Mouse (Mus musculus) spleen, postnatal 36 days (tissue): ENCODE data around the gene Zfp2.

Experiments
- DNase-seq, 2 experiments: peaks; one replicate each; pipeline ENCODE4 v3.0.0; 2022; ENCODE audit warnings: low spot score in 2 of 2, mixed read lengths in 1 of 2

The Zfp2 gene

GRCm38 (mm10) chr11:50915671-50916320 is at the start of gene Zfp2:
Gene Zfp2 (minus strand): TSS chr11:50916165.
- DNase-seq = peak; percentile 86 to 87

DNA sequence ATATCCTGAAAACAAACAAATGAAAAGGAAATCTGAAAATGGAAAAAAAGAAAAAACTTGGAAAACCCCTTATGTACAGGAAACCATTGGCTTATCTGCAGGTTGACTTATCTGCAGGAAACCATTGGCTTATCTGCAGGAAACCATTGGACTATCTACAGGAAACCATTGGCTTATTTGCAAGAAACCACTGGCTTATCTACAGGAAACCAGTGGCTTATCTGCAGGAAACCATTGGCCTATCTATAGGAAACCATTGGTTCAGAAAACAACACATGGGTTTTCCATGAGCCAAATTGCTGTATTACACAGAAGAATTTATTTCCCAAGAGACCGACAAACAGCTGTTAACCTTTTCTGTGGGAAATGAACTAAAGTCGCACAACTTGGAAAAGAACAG is 48.9 kb upstream of the Zfp2 start:
- DNase-seq = no peak

- no peak for DNase-seq
These were observed 37.7 kb upstream of the Zfp2 start, which contains the start of gene Prop1 for GRCm38 (mm10) chr11:50953665-50954064. Gene Prop1 (minus strand): TSS chr11:50953765.

DNA sequence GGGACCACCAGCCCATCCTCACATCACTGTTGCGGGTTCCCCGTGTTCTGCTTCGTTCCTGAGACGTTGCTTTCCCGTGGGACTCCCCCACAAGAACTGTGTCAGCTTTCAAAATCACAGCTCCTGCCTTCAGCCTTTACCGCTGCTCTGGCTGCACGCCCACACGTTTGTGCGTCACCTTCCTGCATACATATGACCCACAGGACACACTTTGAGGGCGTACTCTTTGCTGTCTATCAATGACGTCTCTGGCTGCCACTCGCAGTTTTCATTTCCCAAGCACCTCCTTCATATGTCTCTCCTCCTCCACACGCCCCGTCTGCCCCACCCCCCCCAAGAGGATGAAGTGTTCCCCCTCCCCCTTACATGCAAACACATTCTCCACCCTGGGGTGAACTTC is 36.3 kb upstream of the Zfp2 start:
- DNase-seq = no peak

DNA sequence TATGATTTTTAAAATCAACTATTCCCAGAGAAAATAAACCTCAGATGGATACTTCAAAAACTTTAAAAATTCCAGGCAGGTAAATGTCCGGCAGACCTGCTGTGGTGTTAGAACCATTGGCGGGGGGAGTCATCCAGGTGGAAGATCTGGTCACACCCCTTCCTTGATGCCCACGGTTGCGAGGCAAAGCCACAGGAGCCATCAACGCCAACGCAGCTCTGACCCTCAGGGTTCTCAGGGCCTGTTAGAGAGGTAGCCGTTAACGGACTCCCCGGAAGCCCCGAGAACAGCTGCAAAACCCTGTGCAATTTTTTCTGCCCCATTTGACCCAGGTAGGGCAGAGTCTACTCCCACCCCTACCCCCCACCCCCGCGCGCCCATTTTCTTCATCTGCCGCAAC is 27.5 kb upstream of the Zfp2 start, which contains the start of gene 4933414I15Rik:
Gene 4933414I15Rik, minus strand, starts transcription at position 260 of the 400 bp plus-strand sequence.
- no peak for DNase-seq

DNA sequence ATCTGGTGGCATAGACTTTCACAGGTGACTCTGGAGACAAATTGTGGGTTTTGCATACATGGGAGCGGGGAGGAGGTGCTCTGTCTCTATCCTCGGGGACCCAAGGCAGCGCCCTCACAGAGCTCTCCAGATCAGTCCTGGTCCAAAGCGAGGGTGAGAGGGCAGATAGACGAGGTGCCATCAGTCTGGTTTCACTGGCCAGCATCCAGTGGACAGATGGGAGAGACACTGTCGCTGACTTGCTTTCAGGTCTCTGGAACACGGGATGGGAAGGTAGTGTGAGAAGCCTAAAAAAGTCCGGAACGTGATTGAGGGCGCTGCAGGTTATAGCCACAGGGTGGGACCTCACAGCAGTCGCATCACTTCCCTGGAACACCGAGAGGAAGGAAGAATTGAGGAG is 26.4 kb upstream of the Zfp2 start:
- DNase-seq = no peak

- DNase-seq = no peak
These were observed 23.8 kb upstream of the Zfp2 start for GRCm38 (mm10) chr11:50939621-50940366.

GRCm38 (mm10) chr11:50938435-50938834 is 22.5 kb upstream of the Zfp2 start:
- no peak for DNase-seq

- no peak for DNase-seq
These were observed 16.1 kb upstream of the Zfp2 start for GRCm38 (mm10) chr11:50932040-50932439.

GRCm38 (mm10) chr11:50931451-50931866 is 15.5 kb upstream of the Zfp2 start, which contains the start of gene Zfp354b:
Gene Zfp354b (minus strand): TSS chr11:50931633.
- DNase-seq = peak; percentile 47 to 62

DNA sequence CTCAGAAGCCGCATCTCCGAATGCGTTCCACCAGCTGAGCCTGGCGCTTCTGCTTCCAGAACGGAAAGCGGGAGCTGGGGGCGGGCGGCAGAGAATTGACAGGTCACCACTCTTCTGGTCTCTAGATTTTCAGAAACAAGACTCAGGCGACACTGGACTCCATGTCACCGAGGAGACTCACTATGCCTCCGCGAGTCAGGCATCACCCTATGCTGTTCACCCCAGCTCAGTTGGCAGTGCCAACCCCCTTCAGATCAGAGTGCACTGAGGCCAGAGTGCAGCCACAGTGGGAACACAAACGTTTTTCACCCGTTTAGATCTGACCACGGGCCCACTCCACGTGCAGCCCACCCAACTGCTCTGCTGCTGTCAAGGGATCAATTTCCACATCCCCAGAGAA is 15.1 kb upstream of the Zfp2 start:
- DNase-seq = no peak

DNA sequence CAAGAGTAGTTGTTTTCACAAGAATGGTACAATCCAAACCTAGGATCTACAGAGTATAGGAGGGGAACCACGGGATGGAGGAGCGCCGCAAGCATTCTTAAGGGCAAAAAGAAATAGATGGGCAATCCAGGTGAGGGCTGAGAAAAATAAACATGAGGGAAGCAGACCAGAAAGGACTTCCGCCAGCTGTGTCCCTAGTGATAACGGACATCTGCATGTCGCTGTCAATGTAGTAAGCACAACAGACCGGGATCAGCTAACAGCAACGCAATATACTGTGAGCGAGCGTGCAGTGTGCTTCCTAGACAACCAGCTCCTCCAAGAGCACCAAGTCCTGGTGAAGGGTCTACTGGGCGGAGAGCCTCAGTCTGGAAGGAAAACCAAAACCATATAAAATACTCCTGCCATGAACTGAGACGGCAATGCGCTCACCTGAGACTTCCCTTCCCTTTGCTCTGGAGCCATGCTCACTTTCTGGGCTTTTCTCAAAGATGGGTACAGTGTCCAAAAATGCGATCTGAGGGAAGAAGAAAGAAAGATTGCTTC is 14.6 kb upstream of the Zfp2 start:
- no peak for DNase-seq

DNA sequence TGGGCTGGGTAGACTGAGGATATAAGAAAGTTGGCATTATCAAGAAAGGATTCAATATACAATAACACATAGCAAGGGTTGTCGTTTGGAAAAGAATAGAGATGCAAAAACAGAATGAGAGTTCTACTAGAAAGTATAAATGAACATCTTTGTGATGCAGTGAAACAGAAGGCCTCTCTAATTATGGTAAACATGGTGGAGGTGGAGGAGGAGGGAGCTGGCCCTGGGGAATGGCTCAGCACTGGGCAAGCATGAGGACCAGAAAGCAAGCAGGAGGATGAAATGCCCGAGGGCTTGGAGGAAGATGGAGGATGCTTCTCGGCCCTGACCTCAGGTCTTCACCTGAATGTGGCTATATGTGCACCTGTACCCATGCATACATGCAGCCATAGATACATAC is 1.5 kb downstream of the Zfp2 start:
- DNase-seq = no peak

GRCm38 (mm10) chr11:50913301-50913700 is 2.7 kb downstream of the Zfp2 start:
- no peak for DNase-seq

DNA sequence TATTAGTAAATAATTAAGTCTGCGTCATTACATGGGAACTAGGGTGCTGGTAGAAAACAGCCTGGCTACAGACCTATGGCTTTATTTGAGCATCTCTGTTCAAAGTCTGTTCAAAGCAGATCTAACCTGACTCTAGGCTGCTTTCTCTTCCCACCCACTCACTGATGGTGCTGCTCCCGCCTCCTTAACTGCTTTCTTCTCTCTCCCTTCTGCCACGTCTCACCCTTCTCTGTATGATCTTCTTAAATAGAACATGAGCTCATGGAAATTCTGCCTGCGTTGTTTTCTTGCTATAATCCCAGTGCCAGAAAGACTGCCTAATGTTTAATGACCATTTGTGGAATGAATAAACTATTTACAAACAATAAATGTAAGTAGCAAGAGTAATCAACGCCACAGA is 7.8 kb downstream of the Zfp2 start:
- DNase-seq = no peak

GRCm38 (mm10) chr11:50897359-50897758 is 18.6 kb downstream of the Zfp2 start:
- DNase-seq = no peak

GRCm38 (mm10) chr11:50892441-50892840 is 23.5 kb downstream of the Zfp2 start:
- DNase-seq = no peak

DNA sequence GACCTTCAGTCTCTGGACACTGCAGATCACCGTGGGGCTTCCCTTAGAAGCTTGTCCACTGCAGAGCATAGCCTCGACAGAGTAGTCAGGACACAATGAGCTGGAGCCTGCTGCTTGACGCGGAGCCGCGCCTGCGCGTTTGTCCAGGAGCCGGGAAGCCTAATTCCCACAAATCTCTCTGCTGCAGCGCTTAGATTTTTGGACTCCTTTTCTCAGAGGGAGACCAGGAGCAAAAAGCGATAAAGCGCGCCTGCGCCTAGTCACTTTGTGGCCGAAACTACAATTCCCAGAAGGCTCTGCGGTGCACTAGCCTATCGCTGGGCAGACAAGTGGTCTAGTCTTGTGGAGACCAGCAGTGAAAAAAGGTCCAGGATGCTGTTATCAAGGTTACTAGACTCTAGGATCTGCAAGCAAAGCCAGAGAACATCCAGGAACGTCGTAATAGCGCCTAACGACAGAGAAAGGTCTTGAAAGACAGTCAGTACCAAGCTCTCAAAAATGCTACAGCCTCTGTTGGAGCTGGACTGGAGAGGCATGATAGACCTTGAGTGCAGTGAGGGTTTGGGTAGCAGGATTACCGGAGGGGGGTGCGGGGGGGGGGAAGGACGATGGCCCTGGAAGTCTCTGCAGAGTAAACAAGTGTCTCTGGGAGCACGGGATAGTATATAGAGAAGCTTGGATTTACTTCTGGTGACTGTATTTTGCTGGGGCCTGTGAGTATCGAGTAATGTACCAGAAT is 28.4 kb downstream of the Zfp2 start, which contains the start of gene Zfp454:
Gene Zfp454, minus strand, starts transcription at position 262 of the 739 bp plus-strand sequence.
- peak; percentile 27 to 39 for DNase-seq

DNA sequence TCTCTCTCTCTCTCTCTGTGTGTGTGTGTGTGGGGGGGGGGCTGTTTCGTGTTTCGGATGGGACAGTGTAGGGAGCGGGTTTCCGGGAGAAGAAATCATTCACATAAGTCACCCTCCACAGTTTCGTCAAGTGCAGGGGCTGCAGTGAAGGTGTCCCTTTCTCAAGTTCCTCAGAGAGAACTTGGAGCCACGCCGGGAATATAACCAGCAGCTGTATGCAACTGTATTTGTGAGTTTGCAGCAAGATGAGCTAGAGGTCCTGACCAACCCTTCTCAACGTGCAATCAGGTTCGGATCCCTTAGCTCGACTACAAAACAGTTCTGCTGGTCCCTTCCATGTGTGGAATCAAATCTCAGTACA is 29.1 kb downstream of the Zfp2 start:
- no peak for DNase-seq

GRCm38 (mm10) chr11:50886231-50886932 is 29.6 kb downstream of the Zfp2 start:
- DNase-seq = no peak

GRCm38 (mm10) chr11:50883756-50884155 is 32.2 kb downstream of the Zfp2 start:
- DNase-seq = no peak
